Mouse (Mus musculus) ES-E14 (cell line): ENCODE data around the gene Elmo1. TPM values are rescaled to one million over a fixed set of nuclear protein-coding genes. Genes with fewer than 3 reads are reported as not detected.

Experiments
- DNase-seq: peaks from one replicate; pipeline ENCODE4 v3.0.0-alpha.2; 2013; ENCODE audit warnings: low read depth, low spot score
- H3K27ac ChIP-seq: 2 replicates; pipeline ENCODE4 v1.5.1; 2012; ENCODE audit warnings: low read depth, mild to moderate bottlenecking, low read length, moderate library complexity, mixed read lengths; ENCODE audit not compliant: poor library complexity, insufficient read depth, severe bottlenecking
- H3K36me3 ChIP-seq: 2 replicates; pipeline ENCODE4 v1.6.1; 2012; ENCODE audit warnings: mild to moderate bottlenecking, low read length, moderate library complexity, mixed read lengths; ENCODE audit not compliant: control insufficient read depth, poor library complexity, insufficient read depth, severe bottlenecking
- H3K4me1 ChIP-seq, 2 experiments: fragments of 150-350 bp in 1 of 2; sonication (generic) in 1 of 2; 2 replicates each; pipeline ENCODE4 v1.6.1; 2012; ENCODE audit warnings: low read length in 2 of 2, mild to moderate bottlenecking in 1 of 2, mixed read lengths in 1 of 2; ENCODE audit not compliant: control insufficient read depth in 2 of 2, insufficient read depth in 2 of 2, poor library complexity in 1 of 2
- H3K4me3 ChIP-seq, 2 experiments: fragments of 150-350 bp in 1 of 2; sonication (generic) in 1 of 2; 2 replicates each; pipeline ENCODE4 v1.5.1; 2012; ENCODE audit warnings: low read length in 2 of 2, low read depth in 1 of 2, mild to moderate bottlenecking in 1 of 2, mixed read lengths in 1 of 2; ENCODE audit not compliant: insufficient read depth in 1 of 2, poor library complexity in 1 of 2, severe bottlenecking in 1 of 2
- H3K9ac ChIP-seq: 2 replicates; pipeline ENCODE4 v1.6.1; 2012; ENCODE audit warnings: low read depth, mild to moderate bottlenecking, low read length, mixed read lengths; ENCODE audit not compliant: poor library complexity, insufficient read depth, severe bottlenecking
- H3K9me3 ChIP-seq: fragments of 150-350 bp; sonication (generic); 2 replicates; pipeline ENCODE4 v1.6.1; 2012; ENCODE audit warnings: low read depth, mild to moderate bottlenecking, low read length; ENCODE audit not compliant: control insufficient read depth, insufficient read depth
- CHD2 ChIP-seq: IDR thresholded peaks from 2 replicates; pipeline ENCODE4 v1.6.1; 2014; ENCODE audit warnings: mild to moderate bottlenecking, low read depth, low read length, inconsistent platforms
- HCFC1 ChIP-seq: IDR thresholded peaks from 2 replicates; pipeline ENCODE4 v1.6.1; 2012; ENCODE audit warnings: low read length, inconsistent platforms, borderline replicate concordance; ENCODE audit not compliant: insufficient read depth
- MAFK ChIP-seq: IDR thresholded peaks from 2 replicates; pipeline ENCODE4 v1.6.1; 2014; ENCODE audit warnings: mild to moderate bottlenecking, low read depth, low read length, inconsistent platforms; ENCODE audit not compliant: insufficient read depth
- ZC3H11A ChIP-seq: IDR thresholded peaks from 2 replicates; pipeline ENCODE4 v1.6.1; 2012; ENCODE audit warnings: low read depth, mild to moderate bottlenecking, inconsistent platforms, low read length, borderline replicate concordance
- ZNF384 ChIP-seq: IDR thresholded peaks from 2 replicates; pipeline ENCODE4 v1.6.1; 2012; ENCODE audit warnings: low read depth, low read length, inconsistent platforms
- in situ Hi-C, 2 experiments: fragments of 600-800 bp; cut with MboI; formaldehyde crosslinking; loops; one replicate each; pipeline ENCODE4 v1.15.1; 2025; ENCODE audit warnings: low sequenced_read_pairs in 2 of 2, inconsistent platforms in 1 of 2; ENCODE audit not compliant: unreplicated experiment in 2 of 2
- total RNA-seq: library from RNA; depleted of rRNA; stranded (reverse); fragments of 300-350 nt; gene quantifications from 2 replicates; pipeline ENCODE4 v1.2.3, GENCODE M21; 2012

The Elmo1 gene
- total RNA-seq, 1 experiment = 3.7 TPM

GRCm38 (mm10) chr13:20300052-20300564 lies 209.7 kb downstream of the Elmo1 start:
- in situ Hi-C loops = loop anchor here (25.0 kb wide), 2 partner anchors 187 to 837 kb away; partner anchors contain the start of genes Olfr1368 (in 1 of the 2) and Olfr263 (in 1 of the 2)
- H3K9me3 ChIP-seq = no peaks in the 10 kb centered on the region
- DNase-seq = no peak
- no peaks in the 10 kb centered on the region for H3K36me3 ChIP-seq
- TF ChIP-seq MAFK = no peak
- TF ChIP-seq HCFC1 = no peak
- no peak for TF ChIP-seq ZNF384
- no peak for TF ChIP-seq CHD2
- TF ChIP-seq ZC3H11A = no peak
- no peak overlapping the region for H3K27ac ChIP-seq
- H3K9ac ChIP-seq = no peak overlapping the region
- H3K4me1 ChIP-seq = no peaks in the 10 kb centered on the region
- no peak overlapping the region for H3K4me3 ChIP-seq

DNA sequence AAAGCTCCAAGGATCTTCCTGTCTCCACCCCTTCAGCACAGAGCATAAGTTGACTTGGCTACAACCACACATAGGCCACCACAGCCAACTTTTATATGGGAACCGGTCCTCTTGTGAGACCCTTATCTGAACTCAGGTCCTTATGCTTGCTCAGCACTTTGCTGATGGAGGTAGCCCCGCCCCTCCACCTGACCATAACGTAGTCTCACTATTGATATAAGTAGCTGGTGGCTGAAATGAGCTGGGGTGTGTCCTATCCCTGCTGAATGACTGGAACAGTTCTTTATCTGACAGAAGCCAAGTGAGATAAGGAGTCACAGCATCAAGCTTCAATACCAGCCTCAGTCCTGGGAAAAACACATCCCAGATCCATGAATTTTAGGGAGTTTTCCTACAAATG lies 210.2 kb downstream of the Elmo1 start:
- Histone ChIP-seq H3K36me3 (no peaks in the 10 kb centered on the region), H3K9ac (no peak overlapping the region), H3K9me3 (no peaks in the 10 kb centered on the region), H3K4me1 (no peaks in the 10 kb centered on the region), H3K27ac (no peak overlapping the region), H3K4me3 (no peak overlapping the region)
- no peak for TF ChIP-seq MAFK
- no peak for TF ChIP-seq ZC3H11A
- TF ChIP-seq CHD2 = no peak
- no peak for TF ChIP-seq ZNF384
- no peak for TF ChIP-seq HCFC1
- in situ Hi-C loops = loop anchor here (25.0 kb wide), 2 partner anchors 187 to 837 kb away; partner anchors contain the start of genes Olfr1368 (in 1 of the 2) and Olfr263 (in 1 of the 2)
- no peak for DNase-seq

DNA sequence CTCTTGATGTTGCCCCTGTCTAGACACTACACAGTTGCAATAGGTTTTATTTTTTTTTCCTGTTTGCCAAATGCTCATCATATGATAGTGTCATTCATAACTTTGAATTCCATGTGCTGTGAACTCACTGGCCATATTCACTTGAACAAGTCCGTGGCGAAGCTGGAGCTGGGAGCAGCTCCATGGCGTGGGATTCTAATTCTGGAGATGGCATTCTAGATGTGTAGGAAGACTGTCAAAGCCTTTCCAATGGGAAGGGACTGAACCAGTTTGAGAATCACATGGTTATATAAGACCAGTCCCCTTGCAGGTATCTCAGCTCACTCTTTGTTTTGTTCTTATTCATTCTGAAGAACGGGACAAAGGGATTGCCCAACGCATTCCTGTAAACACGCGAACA lies 211.4 kb downstream of the Elmo1 start:
- Histone ChIP-seq H3K27ac (no peak overlapping the region), H3K9me3 (no peaks in the 10 kb centered on the region), H3K4me1 (no peaks in the 10 kb centered on the region), H3K36me3 (no peaks in the 10 kb centered on the region), H3K4me3 (no peak overlapping the region), H3K9ac (no peak overlapping the region)
- DNase-seq = no peak
- in situ Hi-C loops = loop anchor here (25.0 kb wide), 2 partner anchors 186 to 836 kb away; partner anchors contain the start of genes Olfr1368 (in 1 of the 2) and Olfr263 (in 1 of the 2)
- no peak for TF ChIP-seq MAFK
- no peak for TF ChIP-seq ZNF384
- TF ChIP-seq ZC3H11A = no peak
- TF ChIP-seq HCFC1 = no peak
- TF ChIP-seq CHD2 = no peak

GRCm38 (mm10) chr13:20305621-20306020 lies 215.2 kb downstream of the Elmo1 start:
- Histone ChIP-seq H3K4me1 (no peaks in the 10 kb centered on the region), H3K4me3 (no peak overlapping the region), H3K27ac (no peak overlapping the region), H3K9me3 (no peaks in the 10 kb centered on the region), H3K36me3 (no peaks in the 10 kb centered on the region), H3K9ac (no peak overlapping the region)
- in situ Hi-C loops = loop anchor here (25.0 kb wide), 2 partner anchors 182 to 832 kb away; partner anchors contain the start of genes Olfr1368 (in 1 of the 2) and Olfr263 (in 1 of the 2)
- DNase-seq = no peak
- no peak for TF ChIP-seq CHD2
- no peak for TF ChIP-seq ZC3H11A
- TF ChIP-seq HCFC1 = no peak
- TF ChIP-seq MAFK = no peak
- TF ChIP-seq ZNF384 = no peak
